Mouse (Mus musculus) heart, adult 2 months (tissue): ENCODE results near the gene Pet117. TPM values are rescaled to one million over a fixed set of nuclear protein-coding genes. Genes with fewer than 3 reads are reported as not detected.

Experiments used
- DNase-seq, 2 experiments: peaks; one replicate each; pipeline ENCODE4 v3.0.0; 2021
- H3K27ac ChIP-seq: fragments of 200-600 bp; 2 replicates; pipeline ENCODE4 v1.8.1; 2022
- H3K27me3 ChIP-seq: fragments of 200-500 bp; 2 replicates; pipeline ENCODE4 v1.6.1; 2012; ENCODE audit warnings: mild to moderate bottlenecking, low read length, inconsistent platforms, mixed read lengths; ENCODE audit not compliant: control insufficient read depth, insufficient read depth
- H3K36me3 ChIP-seq: fragments of 200-500 bp; 2 replicates; pipeline ENCODE4 v1.6.1; 2012; ENCODE audit warnings: low read length, inconsistent platforms; ENCODE audit not compliant: control insufficient read depth, insufficient read depth
- H3K4me1 ChIP-seq: fragments of 200-500 bp; 2 replicates; pipeline ENCODE4 v1.6.1; 2011; ENCODE audit warnings: low read length; ENCODE audit not compliant: control insufficient read depth, insufficient read depth
- H3K4me3 ChIP-seq: fragments of 200-600 bp; 2 replicates; pipeline ENCODE4 v1.8.1; 2022
- H3K79me2 ChIP-seq: fragments of 200-500 bp; replicated peaks from 2 replicates; pipeline ENCODE4 v1.6.1; 2012; ENCODE audit warnings: mild to moderate bottlenecking, inconsistent platforms, low read length, moderate library complexity, mixed read lengths; ENCODE audit not compliant: control insufficient read depth, insufficient read depth
- H3K9ac ChIP-seq: fragments of 200-500 bp; 2 replicates; pipeline ENCODE4 v1.6.1; 2012; ENCODE audit warnings: low read depth, mild to moderate bottlenecking, control low read depth, inconsistent platforms, low read length, mixed read lengths
- CTCF ChIP-seq: fragments of 200-600 bp; IDR thresholded peaks from 2 replicates; pipeline ENCODE4 v1.8.1; 2022; ENCODE audit warnings: antibody characterized with exemption, mild to moderate bottlenecking, moderate library complexity
- EP300 ChIP-seq: fragments of 200-500 bp; IDR thresholded peaks from 2 replicates; pipeline ENCODE4 v1.6.1; 2011; ENCODE audit warnings: low read depth, low read length, control low read depth; ENCODE audit not compliant: insufficient read depth
- POLR2A ChIP-seq: fragments of 200-500 bp; IDR thresholded peaks from 2 replicates; pipeline ENCODE4 v1.6.1; 2011; ENCODE audit warnings: mild to moderate bottlenecking, low read depth, low read length, control low read depth; ENCODE audit not compliant: insufficient read depth
- WGBS: fragments of 180-500 bp; shearing (Covaris S2); methylation state at CpG from one replicate; pipeline ENCODE4 v1.1.7; 2018; 5-methylcytosine and 5-hydroxymethylcytosine counted together
- intact Hi-C: fragments of 180-260 bp; cut with DNase I; formaldehyde crosslinking; loops from one replicate; pipeline ENCODE4 v1.15.1; 2025
- long read RNA-seq: library from polyadenylated mRNA; stranded (forward); transcript quantifications from one replicate; pipeline ENCODE4 v2.0.0, GENCODE M21; 2021
- polyA plus RNA-seq: library from polyadenylated mRNA; depleted of rRNA; stranded (reverse); fragments of >200 nt; gene quantifications from 2 replicates; pipeline ENCODE4 v1.2.3, GENCODE M21; 2012; rRNA removed
- total RNA-seq, 2 experiments: library from RNA; stranded (reverse); gene quantifications; 2 replicates each; pipeline ENCODE4 v1.2.3; 2021

Pet117 gene
- total RNA-seq (1 to 10 TPM; 8.9 to 9.1 TPM), polyA plus RNA-seq (not detected in 2 replicates)
- long read RNA-seq, result 0 reads

- no peaks in the 10 kb centered on the region for H3K27me3 ChIP-seq
- intact Hi-C loops, result loop anchor here (1.0 to 10.0 kb wide), 5 partner anchors 89 to 453 kb away; partner anchors contain the start of genes Dstn, Dzank1, Mgme1 and Polr3f
- peak within 1 kb of the TSS; percentile 89 for H3K27ac ChIP-seq
- peaks cover 7% of the 10 kb centered on the region for H3K4me1 ChIP-seq
- DNase-seq, result peak; percentile 97 to 98
- H3K36me3 ChIP-seq, result peaks cover 11% of the 10 kb centered on the region
- peak; percentile 92 for TF ChIP-seq POLR2A
- no peak for TF ChIP-seq CTCF
- TF ChIP-seq EP300, result peak; percentile 53; the same call in 1 of the 2 replicates
- WGBS, result 5% methylated on average over 38 of the region's 38 CpGs
- H3K9ac ChIP-seq, result peak within 1 kb of the TSS; percentile 96
- H3K4me3 ChIP-seq, result peak within 1 kb of the TSS; percentile 79
- H3K79me2 ChIP-seq, result peaks cover 3% of the 10 kb centered on the region
These were observed at the start of gene Pet117, which contains the start of gene Kat14 for GRCm38 (mm10) chr2:144368400-144369019. Gene Pet117 (plus strand): TSS chr2:144368996. Gene Kat14 (plus strand): TSS chr2:144368983.

GRCm38 (mm10) chr2:144324218-144324617, 44.6 kb upstream of the Pet117 start:
- DNase-seq, result no peak
- Histone ChIP-seq H3K27me3 (no peaks in the 10 kb centered on the region), H3K4me1 (no peaks in the 10 kb centered on the region), H3K4me3 (no peak overlapping the region), H3K79me2 (no peaks in the 10 kb centered on the region), H3K27ac (no peak overlapping the region), H3K36me3 (no peaks in the 10 kb centered on the region), H3K9ac (no peak overlapping the region)
- WGBS, result 37% methylated on average over 3 of the region's 3 CpGs
- intact Hi-C loops, result no loop called here
- TF ChIP-seq POLR2A (no peak), EP300 (no peak), CTCF (no peak)

- no peak for DNase-seq
- no peak overlapping the region for H3K9ac ChIP-seq
- TF ChIP-seq CTCF (no peak), POLR2A (no peak), EP300 (no peak)
- no peak overlapping the region for H3K4me3 ChIP-seq
- intact Hi-C loops, result no loop called here
- no peaks in the 10 kb centered on the region for H3K4me1 ChIP-seq
- H3K36me3 ChIP-seq, result no peaks in the 10 kb centered on the region
- no peak overlapping the region for H3K27ac ChIP-seq
- peaks cover 27% of the 10 kb centered on the region for H3K27me3 ChIP-seq
- 13% methylated on average over 10 of the region's 10 CpGs for WGBS
- H3K79me2 ChIP-seq, result no peaks in the 10 kb centered on the region
These were observed 39.3 kb upstream of the Pet117 start for GRCm38 (mm10) chr2:144329451-144329850.

- intact Hi-C loops, result no loop called here
- Histone ChIP-seq H3K4me1 (no peaks in the 10 kb centered on the region), H3K9ac (no peak overlapping the region), H3K79me2 (no peaks in the 10 kb centered on the region), H3K4me3 (no peak overlapping the region), H3K36me3 (no peaks in the 10 kb centered on the region), H3K27ac (no peak overlapping the region), H3K27me3 (peaks cover 27% of the 10 kb centered on the region)
- TF ChIP-seq CTCF (no peak), POLR2A (no peak), EP300 (no peak)
- DNase-seq, result no peak
- WGBS, result 10% methylated on average over 10 of the region's 10 CpGs
These were observed 38.9 kb upstream of the Pet117 start for GRCm38 (mm10) chr2:144329937-144330336.

- Histone ChIP-seq H3K36me3 (no peaks in the 10 kb centered on the region), H3K27ac (no peak overlapping the region), H3K4me1 (no peaks in the 10 kb centered on the region), H3K4me3 (peak overlapping the region; percentile 42), H3K79me2 (no peaks in the 10 kb centered on the region), H3K27me3 (peaks cover 27% of the 10 kb centered on the region), H3K9ac (peak overlapping the region; percentile 21; the same call in 1 of the 2 replicates)
- TF ChIP-seq CTCF, result no peak
- TF ChIP-seq EP300, result no peak
- TF ChIP-seq POLR2A, result no peak
- WGBS, result 2% methylated on average over 41 of the region's 41 CpGs
- intact Hi-C loops, result no loop called here
- peak in 1 of 2 experiments; percentile 7 for DNase-seq
These were observed 38.3 kb upstream of the Pet117 start for GRCm38 (mm10) chr2:144330352-144330959.

GRCm38 (mm10) chr2:144330960-144331371, 37.8 kb upstream of the Pet117 start:
- peak; percentile 10 to 34 for DNase-seq
- Histone ChIP-seq H3K4me3 (peak overlapping the region; percentile 42), H3K4me1 (no peaks in the 10 kb centered on the region), H3K36me3 (no peaks in the 10 kb centered on the region), H3K27ac (no peak overlapping the region), H3K79me2 (no peaks in the 10 kb centered on the region), H3K27me3 (peaks cover 27% of the 10 kb centered on the region), H3K9ac (peak overlapping the region; percentile 21)
- TF ChIP-seq EP300, result no peak
- TF ChIP-seq CTCF, result no peak
- TF ChIP-seq POLR2A, result no peak
- intact Hi-C loops, result no loop called here
- under 1% methylated on average over 48 of the region's 50 CpGs for WGBS
